Mouse (Mus musculus): ENCODE data around the gene Golga7b. TPM values are rescaled to one million over a fixed set of nuclear protein-coding genes. Genes with fewer than 3 reads are reported as not detected.

Gene Golga7b
- polyA plus RNA-seq, 1 experiment from 2014 or later, result 11.6 TPM

GRCm38 (mm10) chr19:42307019-42307418, 59.6 kb downstream of the Golga7b start:
- no peak for ATAC-seq (ENCODE audit: low FRiP score)
- H3K27me3 ChIP-seq, result no peaks in the 10 kb centered on the region; the same call in 1 of the 2 replicates
- H3K27ac ChIP-seq, result no peak overlapping the region
- no peak overlapping the region for H3K4me2 ChIP-seq (replicated peaks)
- no peaks in the 10 kb centered on the region for H3K9me3 ChIP-seq (replicated peaks)
- no peak overlapping the region for H3K4me3 ChIP-seq
- WGBS, result 10% methylated on average over 8 of the region's 8 CpGs
- H3K36me3 ChIP-seq, result no peaks in the 10 kb centered on the region
- H3K9ac ChIP-seq, result 0 out of 2 replicates have a peak overlapping the region, but pooled peaks have one; percentile 19
- peaks cover 24% of the 10 kb centered on the region for H3K4me1 ChIP-seq

GRCm38 (mm10) chr19:42308931-42309330, 61.6 kb downstream of the Golga7b start:
- no peak overlapping the region for H3K27ac ChIP-seq
- no peaks in the 10 kb centered on the region for H3K36me3 ChIP-seq
- ATAC-seq (ENCODE audit: low FRiP score), result no peak
- H3K9me3 ChIP-seq (replicated peaks), result no peaks in the 10 kb centered on the region
- WGBS, result 81% methylated on average over 12 of the region's 12 CpGs
- peaks cover 22% of the 10 kb centered on the region for H3K4me1 ChIP-seq
- no peak overlapping the region for H3K4me2 ChIP-seq (replicated peaks)
- no peak overlapping the region for H3K4me3 ChIP-seq
- H3K27me3 ChIP-seq, result no peaks in the 10 kb centered on the region; the same call in 1 of the 2 replicates
- no peak overlapping the region for H3K9ac ChIP-seq

- H3K36me3 ChIP-seq, result no peaks in the 10 kb centered on the region
- H3K4me2 ChIP-seq (replicated peaks), result no peak overlapping the region
- H3K9me3 ChIP-seq (replicated peaks), result no peaks in the 10 kb centered on the region
- no peak overlapping the region for H3K4me3 ChIP-seq
- no peaks in the 10 kb centered on the region; the same call in 1 of the 2 replicates for H3K27me3 ChIP-seq
- no peak for ATAC-seq (ENCODE audit: low FRiP score)
- 48% methylated on average over 2 of the region's 2 CpGs for WGBS
- H3K4me1 ChIP-seq, result peaks cover 27% of the 10 kb centered on the region
- H3K9ac ChIP-seq, result no peak overlapping the region
- H3K27ac ChIP-seq, result no peak overlapping the region
Measured at GRCm38 (mm10) chr19:42311332-42311731, 64.0 kb downstream of the Golga7b start.

GRCm38 (mm10) chr19:42312191-42312590, 64.8 kb downstream of the Golga7b start:
- H3K27me3 ChIP-seq, result no peaks in the 10 kb centered on the region; the same call in 1 of the 2 replicates
- no peak for ATAC-seq (ENCODE audit: low FRiP score)
- H3K4me1 ChIP-seq, result peaks cover 27% of the 10 kb centered on the region
- H3K9me3 ChIP-seq (replicated peaks), result no peaks in the 10 kb centered on the region
- H3K27ac ChIP-seq, result no peak overlapping the region
- no peak overlapping the region for H3K4me2 ChIP-seq (replicated peaks)
- no peak overlapping the region for H3K9ac ChIP-seq
- no peaks in the 10 kb centered on the region for H3K36me3 ChIP-seq
- no peak overlapping the region for H3K4me3 ChIP-seq
- WGBS, result 83% methylated on average over 3 of the region's 3 CpGs

- Histone ChIP-seq H3K9me3 (replicated peaks) (no peaks in the 10 kb centered on the region), H3K4me2 (replicated peaks) (no peak overlapping the region), H3K27ac (peak overlapping the region; percentile 74), H3K27me3 (peaks cover 5% of the 10 kb centered on the region; the same call in 1 of the 2 replicates), H3K36me3 (no peaks in the 10 kb centered on the region), H3K4me1 (peaks cover 43% of the 10 kb centered on the region), H3K9ac (no peak overlapping the region), H3K4me3 (no peak overlapping the region)
- peak; percentile 46 for ATAC-seq (ENCODE audit: low FRiP score)
- WGBS, result 58% methylated on average over 6 of the region's 6 CpGs
Measured at GRCm38 (mm10) chr19:42315070-42315679, 67.8 kb downstream of the Golga7b start.

GRCm38 (mm10) chr19:42315914-42316313, 68.5 kb downstream of the Golga7b start:
- peaks cover 5% of the 10 kb centered on the region; the same call in 1 of the 2 replicates for H3K27me3 ChIP-seq
- ATAC-seq (ENCODE audit: low FRiP score), result peak; percentile 67

GRCm38 (mm10) chr19:42316525-42316924, 69.2 kb downstream of the Golga7b start:
- H3K4me2 ChIP-seq (replicated peaks), result no peak overlapping the region
- no peaks in the 10 kb centered on the region for H3K36me3 ChIP-seq
- H3K4me3 ChIP-seq, result no peak overlapping the region
- H3K9ac ChIP-seq, result no peak overlapping the region
- no peaks in the 10 kb centered on the region for H3K9me3 ChIP-seq (replicated peaks)
- 0 out of 2 replicates have a peak, but pooled peaks cover 5% of the 10 kb centered on the region for H3K27me3 ChIP-seq
- WGBS, result 85% methylated on average over 2 of the region's 2 CpGs
- H3K27ac ChIP-seq, result 0 out of 2 replicates have a peak overlapping the region, but pooled peaks have one; percentile 55
- H3K4me1 ChIP-seq, result peaks cover 43% of the 10 kb centered on the region
- ATAC-seq (ENCODE audit: low FRiP score), result no peak

More at GRCm38 (mm10) chr19:42315914-42316313, 68.5 kb downstream of the Golga7b start:
- peaks cover 43% of the 10 kb centered on the region for H3K4me1 ChIP-seq
- no peak overlapping the region for H3K4me3 ChIP-seq
- no peaks in the 10 kb centered on the region for H3K36me3 ChIP-seq
- WGBS, result 0% methylated on average over 1 of the region's 1 CpGs
- peak overlapping the region; percentile 74 for H3K27ac ChIP-seq
- H3K9ac ChIP-seq, result no peak overlapping the region
- H3K4me2 ChIP-seq (replicated peaks), result no peak overlapping the region
- no peaks in the 10 kb centered on the region for H3K9me3 ChIP-seq (replicated peaks)

- H3K9ac ChIP-seq, result 0 out of 2 replicates have a peak overlapping the region, but pooled peaks have one; percentile 13
- H3K4me3 ChIP-seq, result no peak overlapping the region
- H3K4me1 ChIP-seq, result peaks cover 46% of the 10 kb centered on the region
- H3K27ac ChIP-seq, result peak overlapping the region; percentile 55; the same call in 1 of the 2 replicates
- peak; percentile 21; the same call in 1 of the 2 replicates for ATAC-seq (ENCODE audit: low FRiP score)
- 55% methylated on average over 8 of the region's 8 CpGs for WGBS
- no peaks in the 10 kb centered on the region for H3K9me3 ChIP-seq (replicated peaks)
- H3K36me3 ChIP-seq, result no peaks in the 10 kb centered on the region
- H3K4me2 ChIP-seq (replicated peaks), result no peak overlapping the region
- 0 out of 2 replicates have a peak, but pooled peaks cover 5% of the 10 kb centered on the region for H3K27me3 ChIP-seq
Measured at GRCm38 (mm10) chr19:42316998-42317397, 69.6 kb downstream of the Golga7b start.

GRCm38 (mm10) chr19:42317648-42318425, 70.5 kb downstream of the Golga7b start:
- Histone ChIP-seq H3K9me3 (replicated peaks) (no peaks in the 10 kb centered on the region), H3K4me3 (no peak overlapping the region), H3K4me2 (replicated peaks) (0 out of 2 replicates have a peak overlapping the region, but pooled peaks have one; percentile 13), H3K27me3 (0 out of 2 replicates have a peak, but pooled peaks cover 5% of the 10 kb centered on the region), H3K27ac (peak overlapping the region; percentile 60), H3K9ac (no peak overlapping the region), H3K36me3 (no peaks in the 10 kb centered on the region), H3K4me1 (peaks cover 45% of the 10 kb centered on the region)
- ATAC-seq (ENCODE audit: low FRiP score), result no peak
- WGBS, result 52% methylated on average over 18 of the region's 18 CpGs

Small RNA genes lying within 50 kb of the gene (microRNA-seq; reads per million reads assigned to microRNA genes)
- gene Gm26339, result not detected
- 2.4 reads per million for gene Mir3085

Other genes starting within 250 kb of the Golga7b start
- not detected in 2 replicates for gene Ankrd2, start 211.6 kb upstream of the Golga7b start, polyA plus RNA-seq (2016; fragmentation: Nextera tagmentation; extraction: Ambion mirVana)
- 1.1 and 1.3 TPM in 2 replicates for gene Hoga1, start 202.0 kb upstream of the Golga7b start, polyA plus RNA-seq (2016; fragmentation: Nextera tagmentation; extraction: Ambion mirVana)
- gene 4933411K16Rik, start 195.3 kb upstream of the Golga7b start, polyA plus RNA-seq (2016; fragmentation: Nextera tagmentation; extraction: Ambion mirVana), result not detected in 2 replicates
- 81.4 and 83.5 TPM in 2 replicates for gene Morn4, start 161.2 kb upstream of the Golga7b start, polyA plus RNA-seq (2016; fragmentation: Nextera tagmentation; extraction: Ambion mirVana)
- 35.3 and 39.4 TPM in 2 replicates for gene Pi4k2a, start 157.1 kb upstream of the Golga7b start, polyA plus RNA-seq (2016; fragmentation: Nextera tagmentation; extraction: Ambion mirVana)
- 11.8 and 13.5 TPM in 2 replicates for gene Avpi1, start 118.5 kb upstream of the Golga7b start, polyA plus RNA-seq (2016; fragmentation: Nextera tagmentation; extraction: Ambion mirVana)
- 9.7 and 11.6 TPM in 2 replicates for gene Marveld1, start 100.2 kb upstream of the Golga7b start, polyA plus RNA-seq (2016; fragmentation: Nextera tagmentation; extraction: Ambion mirVana)
- gene Zfyve27, start 83.6 kb upstream of the Golga7b start, polyA plus RNA-seq (2016; fragmentation: Nextera tagmentation; extraction: Ambion mirVana), result 53.6 and 55.2 TPM in 2 replicates
- 1.5 and 1.9 TPM in 2 replicates for gene Sfrp5, start 45.3 kb upstream of the Golga7b start, polyA plus RNA-seq (2016; fragmentation: Nextera tagmentation; extraction: Ambion mirVana)
- 14.0 and 14.8 TPM in 2 replicates for gene Crtac1, start 184.2 kb downstream of the Golga7b start, polyA plus RNA-seq (2016; fragmentation: Nextera tagmentation; extraction: Ambion mirVana)

Measured in hindbrain, embryonic 12.5 days (tissue).